Mouse (Mus musculus) kidney, adult 18-20 months (tissue): ENCODE measurements around the gene Smim20.
A peak's percentile ranks its signal among the peaks of the same experiment; 100 is the strongest.

Experiments used
- DNase-seq: peaks from one replicate; pipeline ENCODE4 v3.0.0; 2021

Gene Smim20

GRCm38 (mm10) chr5:53268095-53268692 is 1.3 kb downstream of the Smim20 start:
- DNase-seq = no peak

GRCm38 (mm10) chr5:53269799-53270198 is 2.9 kb downstream of the Smim20 start:
- peak; percentile 18 for DNase-seq

- no peak for DNase-seq
Observed at GRCm38 (mm10) chr5:53270947-53271711, 4.2 kb downstream of the Smim20 start.

- no peak for DNase-seq
Observed at GRCm38 (mm10) chr5:53272626-53273025, 5.7 kb downstream of the Smim20 start.

- no peak for DNase-seq
Observed at GRCm38 (mm10) chr5:53273699-53274430, 7.0 kb downstream of the Smim20 start.

GRCm38 (mm10) chr5:53274811-53275355 is 8.0 kb downstream of the Smim20 start:
- peak; percentile 37 for DNase-seq

- no peak for DNase-seq
Observed at GRCm38 (mm10) chr5:53275376-53275775, 8.5 kb downstream of the Smim20 start.

GRCm38 (mm10) chr5:53276470-53277022 is 9.7 kb downstream of the Smim20 start:
- no peak for DNase-seq

GRCm38 (mm10) chr5:53277716-53278263 is 10.9 kb downstream of the Smim20 start:
- no peak for DNase-seq

GRCm38 (mm10) chr5:53279216-53279813 is 12.4 kb downstream of the Smim20 start:
- no peak for DNase-seq

- no peak for DNase-seq
Observed at GRCm38 (mm10) chr5:53282487-53282886, 15.6 kb downstream of the Smim20 start.

GRCm38 (mm10) chr5:53286406-53286805 is 19.5 kb downstream of the Smim20 start:
- no peak for DNase-seq

- no peak for DNase-seq
Observed at GRCm38 (mm10) chr5:53289438-53289837, 22.6 kb downstream of the Smim20 start.

GRCm38 (mm10) chr5:53294627-53295026 is 27.7 kb downstream of the Smim20 start:
- no peak for DNase-seq

- DNase-seq = no peak
Observed at GRCm38 (mm10) chr5:53296961-53297360, 30.1 kb downstream of the Smim20 start.

- DNase-seq = no peak
Observed at GRCm38 (mm10) chr5:53301496-53301895, 34.6 kb downstream of the Smim20 start.

GRCm38 (mm10) chr5:53302895-53303670 is 36.2 kb downstream of the Smim20 start:
- DNase-seq = peak; percentile 49

GRCm38 (mm10) chr5:53303941-53304340 is 37.1 kb downstream of the Smim20 start:
- no peak for DNase-seq

GRCm38 (mm10) chr5:53304936-53305335 is 38.1 kb downstream of the Smim20 start:
- no peak for DNase-seq

- DNase-seq = no peak
Observed at GRCm38 (mm10) chr5:53306864-53307263, 40.0 kb downstream of the Smim20 start.

- DNase-seq = no peak
Observed at GRCm38 (mm10) chr5:53307437-53307836, 40.6 kb downstream of the Smim20 start.
